Mouse (Mus musculus) thymus, adult 2 months (tissue): ENCODE data around the gene Gp5. TPM values are rescaled to one million over a fixed set of nuclear protein-coding genes. Genes with fewer than 3 reads are reported as not detected.

Experiments used
- DNase-seq: peaks from one replicate; pipeline ENCODE4 v3.0.0; 2021
- H3K27ac ChIP-seq: fragments of 200-500 bp; 2 replicates; pipeline ENCODE4 v1.5.1; 2012; ENCODE audit warnings: low read length, control low read depth; ENCODE audit not compliant: control insufficient read depth, insufficient read depth
- H3K27me3 ChIP-seq: fragments of 200-500 bp; 2 replicates; pipeline ENCODE4 v1.6.1; 2012; ENCODE audit warnings: mild to moderate bottlenecking, low read length, moderate library complexity, mixed read lengths; ENCODE audit not compliant: control insufficient read depth, insufficient read depth
- H3K36me3 ChIP-seq: fragments of 200-500 bp; 2 replicates; pipeline ENCODE4 v1.6.1; 2012; ENCODE audit warnings: mild to moderate bottlenecking, low read length, moderate library complexity; ENCODE audit not compliant: control insufficient read depth, insufficient read depth
- H3K4me1 ChIP-seq: fragments of 200-500 bp; replicated peaks from 2 replicates; pipeline ENCODE4 v1.6.1; 2012; ENCODE audit warnings: low read length; ENCODE audit not compliant: control insufficient read depth, insufficient read depth
- H3K4me3 ChIP-seq: fragments of 200-500 bp; 2 replicates; pipeline ENCODE4 v1.5.1; 2012; ENCODE audit warnings: mild to moderate bottlenecking, low read length, control low read depth, moderate library complexity; ENCODE audit not compliant: control insufficient read depth, insufficient read depth
- CTCF ChIP-seq: fragments of 200-500 bp; IDR thresholded peaks from 2 replicates; pipeline ENCODE4 v1.5.1; 2012; ENCODE audit warnings: mild to moderate bottlenecking, control low read depth, low read length, moderate library complexity, borderline replicate concordance; ENCODE audit not compliant: control insufficient read depth, poor library complexity, insufficient read depth; ENCODE audit errors: extremely low read depth
- POLR2A ChIP-seq: fragments of 200-500 bp; IDR thresholded peaks from 2 replicates; pipeline ENCODE4 v1.6.1; 2012; ENCODE audit warnings: mild to moderate bottlenecking, low read length, control low read depth, moderate library complexity; ENCODE audit not compliant: control insufficient read depth, poor library complexity, insufficient read depth; ENCODE audit errors: extremely low read depth
- WGBS: fragments of 180-500 bp; shearing (Covaris S2); methylation state at CpG from one replicate; pipeline ENCODE4 v1.1.7; 2018; 5-methylcytosine and 5-hydroxymethylcytosine counted together
- polyA plus RNA-seq: library from polyadenylated mRNA; depleted of rRNA; stranded (reverse); fragments of >200 nt; gene quantifications from 2 replicates; pipeline ENCODE4 v1.2.3, GENCODE M21; 2012; rRNA removed

Gene Gp5
- polyA plus RNA-seq, 1 experiment: 1.6 TPM

GRCm38 (mm10) chr16:30262157-30262556 is 48.4 kb downstream of the Gp5 start:
- Histone ChIP-seq H3K27ac (no peak overlapping the region), H3K4me3 (no peak overlapping the region), H3K36me3 (no peaks in the 10 kb centered on the region), H3K4me1 (0 out of 2 replicates have a peak, but pooled peaks cover 3% of the 10 kb centered on the region), H3K27me3 (no peaks in the 10 kb centered on the region)
- no peak for DNase-seq
- no peak for TF ChIP-seq POLR2A
- WGBS: 78% methylated on average over 10 of the region's 10 CpGs

- no peak overlapping the region for H3K4me3 ChIP-seq
- TF ChIP-seq POLR2A (no peak), CTCF (no peak)
- no peaks in the 10 kb centered on the region for H3K27me3 ChIP-seq
- 0 out of 2 replicates have a peak, but pooled peaks cover 3% of the 10 kb centered on the region for H3K4me1 ChIP-seq
- no peak overlapping the region for H3K27ac ChIP-seq
- H3K36me3 ChIP-seq: no peaks in the 10 kb centered on the region
- WGBS: 95% methylated on average over 9 of the region's 9 CpGs
- DNase-seq: no peak
These were observed 49.2 kb downstream of the Gp5 start for GRCm38 (mm10) chr16:30261341-30261740.

- H3K36me3 ChIP-seq: no peaks in the 10 kb centered on the region
- H3K27me3 ChIP-seq: no peaks in the 10 kb centered on the region
- no peak overlapping the region for H3K27ac ChIP-seq
- no peak for DNase-seq
- H3K4me1 ChIP-seq: peaks cover 3% of the 10 kb centered on the region
- TF ChIP-seq POLR2A: no peak
- no peak for TF ChIP-seq CTCF
- 94% methylated on average over 15 of the region's 15 CpGs for WGBS
- H3K4me3 ChIP-seq: no peak overlapping the region
These were observed 50.5 kb downstream of the Gp5 start for GRCm38 (mm10) chr16:30260012-30260635.

GRCm38 (mm10) chr16:30259444-30259843 is 51.1 kb downstream of the Gp5 start:
- TF ChIP-seq POLR2A (no peak), CTCF (no peak)
- Histone ChIP-seq H3K4me1 (peaks cover 8% of the 10 kb centered on the region), H3K27ac (no peak overlapping the region), H3K4me3 (no peak overlapping the region), H3K36me3 (no peaks in the 10 kb centered on the region), H3K27me3 (no peaks in the 10 kb centered on the region)
- 96% methylated on average over 10 of the region's 10 CpGs for WGBS
- DNase-seq: no peak

GRCm38 (mm10) chr16:30258441-30258840 is 52.1 kb downstream of the Gp5 start:
- no peak overlapping the region for H3K27ac ChIP-seq
- H3K27me3 ChIP-seq: no peaks in the 10 kb centered on the region
- no peak for DNase-seq
- H3K36me3 ChIP-seq: no peaks in the 10 kb centered on the region
- H3K4me1 ChIP-seq: peaks cover 8% of the 10 kb centered on the region
- WGBS: 91% methylated on average over 7 of the region's 7 CpGs
- no peak overlapping the region for H3K4me3 ChIP-seq
- TF ChIP-seq POLR2A (no peak), CTCF (no peak)

GRCm38 (mm10) chr16:30257718-30258117 is 52.9 kb downstream of the Gp5 start:
- TF ChIP-seq POLR2A: no peak
- no peak for TF ChIP-seq CTCF
- no peak for DNase-seq
- no peak overlapping the region for H3K27ac ChIP-seq
- no peaks in the 10 kb centered on the region for H3K27me3 ChIP-seq
- H3K36me3 ChIP-seq: no peaks in the 10 kb centered on the region
- no peak overlapping the region for H3K4me3 ChIP-seq
- peaks cover 8% of the 10 kb centered on the region for H3K4me1 ChIP-seq
- 83% methylated on average over 9 of the region's 9 CpGs for WGBS

Other genes starting within 250 kb of the Gp5 start
- gene Hes1, start 246.4 kb downstream of the Gp5 start, polyA plus RNA-seq: 33.4 and 40.6 TPM in 2 replicates
- 0.54 and 1.1 TPM in 2 replicates for gene Cpn2, start 43.3 kb downstream of the Gp5 start, polyA plus RNA-seq
- 0.45 and 0.51 TPM in 2 replicates for gene Lrrc15, start 27.5 kb downstream of the Gp5 start, polyA plus RNA-seq
- gene Atp13a3, start 95.2 kb upstream of the Gp5 start, polyA plus RNA-seq: 68.1 and 102 TPM in 2 replicates
- gene Tmem44, start 240.1 kb upstream of the Gp5 start, polyA plus RNA-seq: 1.4 and 3.1 TPM in 2 replicates